Mouse (Mus musculus) limb, embryonic 14.5 days (tissue): ENCODE measurements around the gene Phkg1. TPM values are rescaled to one million over a fixed set of nuclear protein-coding genes. Genes with fewer than 3 reads are reported as not detected.
"Not testable (repeated sequence)": the region's sequence is repeated elsewhere in the genome, so short reads cannot be mapped to it uniquely, and the experiment has no call there.

Experiments used
- ATAC-seq: fragments of 200-750 bp; cut with Nextera tagmentation; 2 replicates; pipeline ENCODE4 v1.8.0; 2017; ENCODE audit warnings: low read depth, moderate number of reproducible peaks, moderate TSS enrichment; ENCODE audit not compliant: low FRiP score
- DNase-seq: peaks from one replicate; pipeline ENCODE4 v3.0.0-alpha.2; 2015; ENCODE audit warnings: low spot score
- H3K27ac ChIP-seq: fragments of 300-500 bp; sonication (generic); replicated peaks from 2 replicates; pipeline ENCODE4 v1.5.1; 2014; ENCODE audit warnings: low read depth, mild to moderate bottlenecking, low read length, moderate library complexity, mixed read lengths
- H3K27me3 ChIP-seq: fragments of 300-500 bp; sonication (generic); 2 replicates; pipeline ENCODE4 v1.6.1; 2014; ENCODE audit warnings: low read length, mixed read lengths; ENCODE audit not compliant: control insufficient read depth, insufficient read depth
- H3K36me3 ChIP-seq: fragments of 300-500 bp; sonication (generic); 2 replicates; pipeline ENCODE4 v1.6.1; 2014; ENCODE audit warnings: mild to moderate bottlenecking, low read length, moderate library complexity, mixed read lengths; ENCODE audit not compliant: control insufficient read depth, insufficient read depth
- H3K4me1 ChIP-seq: fragments of 300-500 bp; sonication (generic); 2 replicates; pipeline ENCODE4 v1.6.1; 2014; ENCODE audit warnings: antibody characterized with exemption, low read length, mixed read lengths; ENCODE audit not compliant: control insufficient read depth, insufficient read depth
- H3K4me2 ChIP-seq: fragments of 300-500 bp; sonication (generic); replicated peaks from 2 replicates; pipeline ENCODE4 v1.6.1; 2014; ENCODE audit warnings: low read depth, mild to moderate bottlenecking, low read length, moderate library complexity; ENCODE audit not compliant: severe bottlenecking
- H3K4me3 ChIP-seq: fragments of 300-500 bp; sonication (generic); replicated peaks from 2 replicates; pipeline ENCODE4 v1.5.1; 2014; ENCODE audit warnings: low read length
- H3K9ac ChIP-seq: fragments of 300-500 bp; sonication (generic); 2 replicates; pipeline ENCODE4 v1.6.1; 2014; ENCODE audit warnings: mild to moderate bottlenecking, low read depth, low read length, moderate library complexity; ENCODE audit not compliant: severe bottlenecking
- H3K9me3 ChIP-seq: fragments of 300-500 bp; sonication (generic); 2 replicates; pipeline ENCODE4 v1.6.1; 2016; ENCODE audit warnings: low read length; ENCODE audit not compliant: control insufficient read depth
- POLR2A ChIP-seq: fragments of 200-500 bp; IDR thresholded peaks from 2 replicates; pipeline ENCODE4 v1.8.0; 2012; ENCODE audit warnings: inconsistent platforms, mild to moderate bottlenecking, moderate library complexity, borderline replicate concordance; ENCODE audit not compliant: insufficient read depth, insufficient read length; ENCODE audit errors: extremely low read depth
- WGBS: fragments of 180-500 bp; shearing (Covaris S2); extraction: QIAGEN DNeasy Blood & Tissue Kit; methylation state at CpG from one replicate; pipeline ENCODE4 v1.1.7; 2014; 5-methylcytosine and 5-hydroxymethylcytosine counted together
- polyA plus RNA-seq, 2 experiments: library from polyadenylated mRNA; depleted of rRNA in 1 of 2; stranded (reverse) in 1 of 2; unstranded in 1 of 2; fragments of >200 nt; fragmentation: Nextera tagmentation in 1 of 2; extraction: Ambion mirVana in 1 of 2; gene quantifications; 2 replicates each; pipeline versions ENCODE4 v1.2.1 to v1.2.3; 2012 to 2014

Phkg1 gene
- 0.29 and 0.40 TPM in 2 replicates for polyA plus RNA-seq (2012; rRNA removed)
- polyA plus RNA-seq (2014; fragmentation: Nextera tagmentation; extraction: Ambion mirVana) = 0.21 TPM in 1 of 2 replicates, not detected in the other

DNA sequence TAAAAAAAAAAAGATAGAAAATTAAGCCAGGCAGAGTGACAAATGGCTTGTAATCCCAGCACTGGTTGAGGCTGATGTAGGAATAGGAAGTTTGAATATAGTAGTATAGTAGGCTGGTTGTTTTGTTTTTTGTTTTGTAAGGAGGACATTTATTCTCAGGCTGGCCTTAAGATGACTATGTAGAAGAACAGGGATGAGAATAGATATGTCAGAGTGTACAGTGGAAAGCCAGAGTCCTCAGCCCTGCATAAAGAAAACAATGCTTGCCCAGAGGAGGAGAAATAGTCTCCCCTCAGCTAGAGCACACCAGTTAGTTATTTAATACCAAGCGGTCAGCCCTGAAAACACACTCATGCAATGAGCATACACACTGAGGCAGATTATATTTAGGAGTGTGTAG lies at the start of gene Phkg1:
TSS of gene Phkg1 (minus strand) at position 101 of the 400 bp plus-strand sequence.
- ATAC-seq (no peak), DNase-seq (no peak)
- no peak for TF ChIP-seq POLR2A
- Histone ChIP-seq H3K36me3 (peaks cover 15% of the 10 kb centered on the region), H3K4me2 (no peak within 1 kb of the TSS), H3K4me1 (peaks cover 7% of the 10 kb centered on the region), H3K27ac (no peak within 1 kb of the TSS), H3K9ac (no peak within 1 kb of the TSS), H3K27me3 (no peaks in the 10 kb centered on the region), H3K9me3 (no peaks in the 10 kb centered on the region), H3K4me3 (no peak within 1 kb of the TSS)
- WGBS = 100% methylated on average over 1 of the region's 1 CpGs

GRCm38 (mm10) chr5:129947528-129948033 lies 49.2 kb upstream of the Phkg1 start:
- peaks cover 13% of the 10 kb centered on the region for H3K36me3 ChIP-seq
- H3K4me2 ChIP-seq = no peak overlapping the region
- no peak overlapping the region for H3K4me3 ChIP-seq
- H3K9me3 ChIP-seq = no peaks in the 10 kb centered on the region
- DNase-seq (no peak), ATAC-seq (no peak)
- TF ChIP-seq POLR2A = no peak
- no peaks in the 10 kb centered on the region for H3K4me1 ChIP-seq
- WGBS = 94% methylated on average over 2 of the region's 2 CpGs
- H3K9ac ChIP-seq = no peak overlapping the region
- H3K27ac ChIP-seq = no peak overlapping the region
- H3K27me3 ChIP-seq = no peaks in the 10 kb centered on the region

DNA sequence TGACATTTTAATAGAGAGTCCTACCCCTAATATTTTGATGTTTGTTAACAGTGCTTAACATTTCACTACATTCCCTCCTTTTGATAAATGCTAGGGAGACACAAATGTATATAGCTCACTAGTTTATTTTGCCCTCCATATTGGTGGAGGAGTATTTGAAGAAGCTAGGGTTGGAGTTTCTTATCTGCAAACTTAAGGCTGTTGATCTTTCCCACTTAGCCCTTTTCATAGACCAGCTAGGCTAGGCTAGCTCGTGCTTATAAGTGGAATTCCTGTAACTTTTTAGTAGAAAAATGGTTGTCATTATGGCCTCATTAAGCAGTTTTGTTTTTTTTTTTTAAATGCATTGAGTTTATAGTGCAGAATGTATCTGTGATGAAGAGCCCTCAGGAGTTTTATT lies 45.1 kb upstream of the Phkg1 start:
- no peak overlapping the region for H3K4me3 ChIP-seq
- H3K4me1 ChIP-seq = no peaks in the 10 kb centered on the region
- H3K36me3 ChIP-seq = peaks cover 13% of the 10 kb centered on the region
- no peak for TF ChIP-seq POLR2A
- no peaks in the 10 kb centered on the region for H3K9me3 ChIP-seq
- no peak overlapping the region for H3K9ac ChIP-seq
- H3K4me2 ChIP-seq = no peak overlapping the region
- H3K27me3 ChIP-seq = no peaks in the 10 kb centered on the region
- DNase-seq (no peak), ATAC-seq (no peak)
- no peak overlapping the region for H3K27ac ChIP-seq
- WGBS = 68% methylated on average over 1 of the region's 1 CpGs

GRCm38 (mm10) chr5:129942073-129942939 lies 44.0 kb upstream of the Phkg1 start:
- not testable (repeated sequence) for H3K9me3 ChIP-seq, DNase-seq, H3K27me3 ChIP-seq, H3K27ac ChIP-seq, H3K4me1 ChIP-seq
- Histone ChIP-seq H3K36me3 (peaks cover 13% of the 10 kb centered on the region), H3K4me2 (peak overlapping the region; percentile 74), H3K4me3 (peak overlapping the region; percentile 73), H3K9ac (peak overlapping the region; percentile 85)
- peak; percentile 5 for ATAC-seq
- 1% methylated on average over 19 of the region's 82 CpGs for WGBS

DNA sequence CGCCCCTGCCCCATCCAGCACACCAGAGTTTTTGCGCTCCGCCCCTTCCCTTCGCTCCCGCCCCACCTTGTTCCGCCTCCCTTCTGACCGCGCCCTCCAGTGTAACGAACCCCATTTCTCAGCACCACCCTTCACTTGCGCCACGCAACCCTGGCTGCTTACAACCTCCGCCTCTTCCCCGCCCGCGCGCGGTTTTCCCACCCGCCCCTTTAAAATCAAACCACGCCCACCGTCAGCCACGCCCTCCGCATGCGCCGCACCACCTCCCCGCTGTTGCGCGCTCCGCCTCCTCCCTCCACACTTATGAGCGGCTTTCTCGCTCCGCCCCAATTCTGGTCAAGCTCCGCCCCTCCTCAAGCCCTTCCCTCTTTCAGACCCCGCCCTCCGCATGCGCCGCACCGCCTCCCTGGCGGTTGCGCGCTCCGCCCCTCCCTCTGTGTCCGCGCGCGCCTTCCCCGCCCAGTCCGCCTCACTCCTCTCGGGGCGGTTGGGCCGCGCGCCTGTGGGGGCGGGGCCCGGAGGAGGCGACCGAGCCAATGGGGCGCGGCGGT lies 43.2 kb upstream of the Phkg1 start, which contains the start of gene Vkorc1l1:
TSS of gene Vkorc1l1 (plus strand) at position 476 of the 551 bp plus-strand sequence.
- peak within 1 kb of the TSS; percentile 85 for H3K9ac ChIP-seq
- H3K9me3 ChIP-seq = no peaks in the 10 kb centered on the region
- ATAC-seq (peak; percentile 97), DNase-seq (peak; percentile 96)
- no peaks in the 10 kb centered on the region for H3K4me1 ChIP-seq
- H3K4me3 ChIP-seq = peak within 1 kb of the TSS; percentile 73
- peaks cover 9% of the 10 kb centered on the region for H3K36me3 ChIP-seq
- H3K4me2 ChIP-seq = peak within 1 kb of the TSS; percentile 74
- WGBS = under 1% methylated on average over 56 of the region's 59 CpGs
- TF ChIP-seq POLR2A = no peak
- H3K27ac ChIP-seq = no peak within 1 kb of the TSS
- H3K27me3 ChIP-seq = no peaks in the 10 kb centered on the region
